Mouse (Mus musculus): ENCODE data around the gene B3gnt8.

DNA sequence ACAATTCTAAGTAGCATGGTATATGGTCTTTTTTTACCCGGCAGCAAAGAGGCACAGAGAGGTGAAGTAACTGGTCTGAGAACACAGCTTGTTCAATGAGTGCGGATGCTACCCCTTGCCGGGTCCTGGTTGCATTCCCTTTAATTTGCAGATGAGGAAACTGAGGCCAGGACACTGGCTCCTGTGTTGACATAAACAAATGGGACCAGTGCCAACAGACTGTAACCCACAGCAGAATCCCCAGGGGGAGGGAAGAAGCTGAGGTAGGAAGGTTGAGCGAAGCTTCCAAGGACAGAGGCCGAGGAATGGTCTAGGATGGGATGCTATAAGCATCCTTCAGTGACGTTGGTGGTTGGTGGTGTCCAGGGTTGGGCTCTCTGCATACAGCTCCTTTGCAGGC, 49.0 kb downstream of the B3gnt8 start:
- TF ChIP-seq POLR2A (IDR thresholded peaks at IDR 0.05; ENCODE audit: low read depth, low read length) (no peak), CTCF (IDR thresholded peaks at IDR 0.05; ENCODE audit: extremely low read depth, insufficient read depth, insufficient read length, insufficient replicate concordance) (no peak)
